Mouse (Mus musculus): ENCODE data around the gene Gsto1. TPM values are rescaled to one million over a fixed set of nuclear protein-coding genes. Genes with fewer than 3 reads are reported as not detected.

The Gsto1 gene
- total and polyA plus RNA-seq, 3 experiments, result 143 to 461 (median 190) TPM

DNA sequence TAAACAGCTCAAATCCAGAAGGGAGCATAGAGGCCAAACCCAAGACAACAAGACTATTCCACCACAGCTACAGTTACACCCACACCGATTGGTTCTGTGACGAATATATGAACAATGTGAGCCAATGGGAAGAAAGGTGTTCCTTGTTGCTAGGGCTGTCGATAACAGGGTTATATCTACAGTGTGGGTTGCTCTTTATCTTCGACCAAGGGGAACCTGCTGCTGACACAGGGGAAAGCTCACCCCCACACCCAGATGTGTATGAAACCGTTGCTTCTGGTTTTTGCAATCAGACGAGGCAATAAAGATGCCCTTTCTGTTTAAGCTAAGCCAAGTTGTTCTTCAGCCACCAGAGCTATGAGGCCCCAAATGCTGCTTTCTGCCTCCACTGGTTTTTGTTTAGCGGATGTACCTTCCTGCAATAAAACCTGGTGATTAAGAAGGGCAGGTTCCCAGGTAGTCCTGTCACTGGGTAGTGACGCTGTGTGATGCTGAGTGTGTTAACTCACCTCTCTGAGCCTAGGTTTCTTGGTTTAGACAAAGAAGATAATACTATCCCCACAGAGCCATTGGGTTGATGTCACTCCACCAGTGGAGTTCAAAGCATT is 43.8 kb downstream of the Gsto1 start (continued):
- TF ChIP-seq MXI1 (IDR thresholded peaks at IDR 0.05; ENCODE audit: low read depth, low read length), result peak; percentile 58; the same call in 1 of the 2 replicates
- peak; percentile 80 for TF ChIP-seq MYB (IDR thresholded peaks at IDR 0.05; ENCODE audit: low read depth, low read length)
- no peak for TF ChIP-seq ELF1 (IDR thresholded peaks at IDR 0.05; ENCODE audit: low read depth, low read length)

DNA sequence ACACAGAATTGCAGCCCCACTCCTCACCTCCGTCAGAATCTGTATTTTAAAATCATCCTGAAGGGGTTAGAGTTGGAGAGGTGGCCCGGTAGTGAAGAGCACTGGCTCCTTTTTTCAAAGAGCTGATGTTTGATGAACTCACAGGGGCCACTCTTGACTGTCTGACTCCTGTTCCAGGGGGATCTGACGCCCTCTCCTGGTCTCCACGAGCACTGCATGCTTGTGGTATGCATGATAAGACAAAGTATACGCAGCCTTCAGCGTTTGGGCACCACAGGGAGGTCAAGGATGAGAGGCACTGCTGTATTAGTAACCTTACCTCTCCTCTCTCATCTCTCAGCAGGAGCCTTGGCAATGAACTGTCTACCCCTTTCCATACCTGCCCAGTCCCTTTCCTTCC is 45.2 kb downstream of the Gsto1 start:
- Histone ChIP-seq H3K27ac (ENCODE audit: control insufficient read depth, low read depth, low read length) (peak overlapping the region; percentile 86), H3K79me2 (ENCODE audit: control insufficient read depth, insufficient read depth, low read length, poor library complexity) (peaks cover 21% of the 10 kb centered on the region), H3K36me3 (ENCODE audit: control insufficient read depth in 1 of 2, insufficient read depth in 2 of 2, low read length in 2 of 2) (peaks cover 0 to 36% of the 10 kb centered on the region in 2 experiments; a peak in 3 of 4 replicates), H3K4me3 (ENCODE audit: control insufficient read depth in 1 of 2, insufficient read depth in 1 of 2, low read depth in 2 of 2, low read length in 2 of 2) (no peak overlapping the region; a peak in 1 of 4 replicates), H3K4me1 (ENCODE audit: control insufficient read depth in 1 of 2, insufficient read depth in 2 of 2, low read length in 2 of 2) (peaks cover 14 to 37% of the 10 kb centered on the region in 2 experiments), H3K9me3 (replicated peaks; ENCODE audit: insufficient read depth, low read length) (no peaks in the 10 kb centered on the region), H3K27me3 (ENCODE audit: control insufficient read depth in 1 of 2, insufficient read depth in 2 of 2, low read length in 2 of 2) (no peaks in the 10 kb centered on the region), H3K9ac (ENCODE audit: control insufficient read depth, low read depth, low read length, poor library complexity, severe bottlenecking) (peak overlapping the region; percentile 23; the same call in 1 of the 2 replicates)
- peak; percentile 78 for DNase-seq (ENCODE audit: low read depth, low spot score)
- TF ChIP-seq SIN3A (IDR thresholded peaks at IDR 0.05; ENCODE audit: low read length) (peak; percentile 36; the same call in 1 of the 2 replicates), BHLHE40 (IDR thresholded peaks at IDR 0.05; ENCODE audit: borderline replicate concordance, low read depth, low read length) (0 out of 2 replicates have a peak, but pooled peaks have one; percentile 31), CHD2 (IDR thresholded peaks at IDR 0.05; ENCODE audit: low read length) (no peak), SMC3 (IDR thresholded peaks at IDR 0.05; ENCODE audit: low read depth, low read length) (peak; percentile 48), EP300 (IDR thresholded peaks at IDR 0.05; ENCODE audit: low read depth in 1 of 2, low read length in 2 of 2) (no peak), JUND (IDR thresholded peaks at IDR 0.05; ENCODE audit: low read depth, low read length) (no peak), GATA1 (IDR thresholded peaks at IDR 0.05; ENCODE audit: low read depth, low read length) (peak; percentile 31; the same call in 1 of the 2 replicates), MEF2A (IDR thresholded peaks at IDR 0.05; ENCODE audit: extremely low read depth, insufficient replicate concordance, low read depth, low read length, poor library complexity, severe bottlenecking) (no peak), TBP (IDR thresholded peaks at IDR 0.05; ENCODE audit: low read depth, low read length) (no peak), ZKSCAN1 (IDR thresholded peaks at IDR 0.05; ENCODE audit: low read depth, low read length) (no peak), UBTF (IDR thresholded peaks at IDR 0.05; ENCODE audit: borderline replicate concordance, insufficient read depth, low read depth, low read length) (no peak), GABPA (IDR thresholded peaks at IDR 0.05; ENCODE audit: low read depth, low read length) (peak; percentile 47; the same call in 1 of the 2 replicates), CTCF (IDR thresholded peaks at IDR 0.05 in 2 of 3, conservative IDR thresholded peaks at IDR 0.05 in 1 of 3; ENCODE audit: control insufficient read depth in 1 of 3, insufficient read depth in 1 of 3, low read depth in 2 of 3, low read length in 3 of 3, poor library complexity in 1 of 3, severe bottlenecking in 1 of 3) (peak; percentile 77 to 84 (median 79)), CHD1 (IDR thresholded peaks at IDR 0.05; ENCODE audit: low read depth, low read length) (no peak), POLR2A (IDR thresholded peaks at IDR 0.05; ENCODE audit: control insufficient read depth in 1 of 2, insufficient read depth in 1 of 2, low read depth in 1 of 2, low read length in 2 of 2, poor library complexity in 1 of 2) (0 out of 4 replicates have a peak, but pooled peaks of 1 of the 2 experiments have one; percentile 21), MAX (IDR thresholded peaks at IDR 0.05; ENCODE audit: low read length) (0 out of 2 replicates have a peak, but pooled peaks have one; percentile 16), MYB (IDR thresholded peaks at IDR 0.05; ENCODE audit: low read depth, low read length) (no peak), USF1 (IDR thresholded peaks at IDR 0.05; ENCODE audit: low read depth, low read length) (no peak), ELF1 (IDR thresholded peaks at IDR 0.05; ENCODE audit: low read depth, low read length) (no peak), ZC3H11A (IDR thresholded peaks at IDR 0.05; ENCODE audit: low read depth, low read length) (peak; percentile 26; the same call in 1 of the 2 replicates), ZNF384 (IDR thresholded peaks at IDR 0.05; ENCODE audit: low read depth, low read length) (no peak), MAFK (IDR thresholded peaks at IDR 0.05; ENCODE audit: borderline replicate concordance, low read depth, low read length) (no peak), NRF1 (IDR thresholded peaks at IDR 0.05; ENCODE audit: insufficient read depth, low read depth, low read length, poor library complexity, severe bottlenecking) (no peak), USF2 (IDR thresholded peaks at IDR 0.05; ENCODE audit: borderline replicate concordance in 1 of 2, insufficient read depth in 1 of 2, low read depth in 1 of 2, low read length in 2 of 2) (no peak), RCOR1 (IDR thresholded peaks at IDR 0.05; ENCODE audit: low read depth, low read length) (peak; percentile 45; the same call in 1 of the 2 replicates), MYC (IDR thresholded peaks at IDR 0.05; ENCODE audit: low read depth, low read length) (no peak), RAD21 (IDR thresholded peaks at IDR 0.05; ENCODE audit: low read depth, low read length) (peak; percentile 31), MXI1 (IDR thresholded peaks at IDR 0.05; ENCODE audit: low read depth, low read length) (peak; percentile 40; the same call in 1 of the 2 replicates)
